Comparison of ENCODE assay signal across 9 mouse cellular contexts in genomic region chr11:105312972-105313632, GRCm38 (mm10). TPM values are rescaled to one million over a fixed set of nuclear protein-coding genes. Genes with fewer than 3 reads are reported as not detected.
A peak's percentile ranks its signal among the peaks of the same experiment; 100 is the strongest.
DNase-seq lines count a peak whose midpoint lies in the region; ATAC-seq lines count a peak whose summit lies in the region.
"Had no signal": no experiment of that assay in that cellular context is flagged by ENCODE, and none has a peak within 500 bp of the region (broad histone marks: within the 10 kb centered on the region; RNA-seq: fewer than 3 reads in every experiment).

No protein-coding gene starts in this region.

- 0 out of 2 replicates have a peak overlapping the region, but pooled peaks have one; percentile 24 for H3K4me2 ChIP-seq in embryonic facial prominence, embryonic 12.5 days (replicated peaks)
- peak overlapping the region; percentile 18 for H3K4me2 ChIP-seq in heart, embryonic 13.5 days
- H3K4me2 ChIP-seq in kidney, embryonic 16.5 days (replicated peaks; ENCODE audit: low read depth, low read length): no peak overlapping the region
- no peak overlapping the region for H3K4me2 ChIP-seq in midbrain, embryonic 12.5 days (replicated peaks)
- H3K4me2 ChIP-seq: liver, embryonic 15.5 days had no signal

- 0 out of 2 replicates have a peak overlapping the region, but pooled peaks have one; percentile 6 for H3K9ac ChIP-seq in embryonic facial prominence, embryonic 12.5 days
- H3K9ac ChIP-seq in heart, embryonic 13.5 days: peak overlapping the region; percentile 56
- H3K9ac ChIP-seq in kidney, embryonic 16.5 days (replicated peaks; ENCODE audit: low read length): peak overlapping the region; percentile 41; the same call in 1 of the 2 replicates
- H3K9ac ChIP-seq in midbrain, embryonic 12.5 days (replicated peaks): no peak overlapping the region
- H3K9ac ChIP-seq: liver, embryonic 15.5 days had no signal

- peak overlapping the region; percentile 81 for H3K27ac ChIP-seq in embryonic facial prominence, embryonic 12.5 days
- peak overlapping the region; percentile 83 for H3K27ac ChIP-seq in heart, embryonic 13.5 days (replicated peaks)
- peak overlapping the region; percentile 79 for H3K27ac ChIP-seq in kidney, embryonic 16.5 days (ENCODE audit: low read length)
- peak overlapping the region; percentile 43 for H3K27ac ChIP-seq in midbrain, embryonic 12.5 days (replicated peaks)
- H3K27ac ChIP-seq: liver, embryonic 15.5 days had no signal

- peaks cover 52% of the 10 kb centered on the region for H3K4me1 ChIP-seq in embryonic facial prominence, embryonic 12.5 days
- peaks cover 73% of the 10 kb centered on the region for H3K4me1 ChIP-seq in heart, embryonic 13.5 days
- H3K4me1 ChIP-seq in kidney, embryonic 16.5 days (ENCODE audit: insufficient read depth, low read length): peaks cover 40% of the 10 kb centered on the region
- H3K4me1 ChIP-seq in midbrain, embryonic 12.5 days: peaks cover 39% of the 10 kb centered on the region

- peaks cover 9% of the 10 kb centered on the region; the same call in 1 of the 2 replicates for H3K36me3 ChIP-seq in embryonic facial prominence, embryonic 12.5 days
- H3K36me3 ChIP-seq in heart, embryonic 13.5 days: 0 out of 2 replicates have a peak, but pooled peaks cover 2% of the 10 kb centered on the region
- H3K36me3 ChIP-seq in kidney, embryonic 16.5 days (ENCODE audit: insufficient read depth, low read length): no peaks in the 10 kb centered on the region
- H3K36me3 ChIP-seq in midbrain, embryonic 12.5 days: no peaks in the 10 kb centered on the region
- H3K36me3 ChIP-seq: liver, embryonic 15.5 days had no signal

- DNase-seq in adipocyte (ENCODE audit: low spot score): peak; percentile 75
- no peak for DNase-seq in spleen, postnatal 4 days (ENCODE audit: low spot score in 2 of 2)
- no peak for DNase-seq in layer of hippocampus, postnatal 10 days (ENCODE audit: low spot score in 2 of 2)

- H3K27me3 ChIP-seq in embryonic facial prominence, embryonic 12.5 days: no peaks in the 10 kb centered on the region
- H3K27me3 ChIP-seq in heart, embryonic 13.5 days (replicated peaks): no peaks in the 10 kb centered on the region
- H3K27me3 ChIP-seq in kidney, embryonic 16.5 days (ENCODE audit: insufficient read depth, low read length): no peaks in the 10 kb centered on the region
- no peaks in the 10 kb centered on the region for H3K27me3 ChIP-seq in midbrain, embryonic 12.5 days
- H3K27me3 ChIP-seq: liver, embryonic 15.5 days had no signal

- 17% methylated on average over 10 of the region's 10 CpGs for WGBS in embryonic facial prominence, embryonic 12.5 days
- WGBS in heart, embryonic 13.5 days: 10% methylated on average over 10 of the region's 10 CpGs
- 18% methylated on average over 10 of the region's 10 CpGs for WGBS in kidney, embryonic 16.5 days
- WGBS in midbrain, embryonic 12.5 days: 38% methylated on average over 10 of the region's 10 CpGs

- ATAC-seq in embryonic facial prominence, embryonic 12.5 days (ENCODE audit: insufficient number of reproducible peaks, insufficient read depth, low FRiP score, low TSS enrichment): peak; percentile 42; the same call in 1 of the 2 replicates
- ATAC-seq in heart, embryonic 13.5 days (ENCODE audit: extremely low read depth, insufficient number of reproducible peaks, low FRiP score, low TSS enrichment): no peak
- ATAC-seq in kidney, embryonic 16.5 days (ENCODE audit: low FRiP score, low TSS enrichment): peak; percentile 75
- ATAC-seq in midbrain, embryonic 12.5 days (ENCODE audit: low FRiP score, low read depth): peak; percentile 50; the same call in 1 of the 2 replicates
- ATAC-seq in megakaryocyte progenitor cell, adult 5-6 weeks (replicated peaks; ENCODE audit: poor library complexity): no peak

- no peak overlapping the region for H3K4me3 ChIP-seq in embryonic facial prominence, embryonic 12.5 days
- no peak overlapping the region for H3K4me3 ChIP-seq in heart, embryonic 13.5 days
- no peak overlapping the region for H3K4me3 ChIP-seq in kidney, embryonic 16.5 days (ENCODE audit: low read length)
- H3K4me3 ChIP-seq in midbrain, embryonic 12.5 days: no peak overlapping the region
- H3K4me3 ChIP-seq: liver, embryonic 15.5 days had no signal

- H3K9me3 ChIP-seq in embryonic facial prominence, embryonic 12.5 days: no peaks in the 10 kb centered on the region
- no peaks in the 10 kb centered on the region for H3K9me3 ChIP-seq in heart, embryonic 13.5 days
- no peaks in the 10 kb centered on the region for H3K9me3 ChIP-seq in kidney, embryonic 16.5 days (ENCODE audit: low read length)
- no peaks in the 10 kb centered on the region for H3K9me3 ChIP-seq in midbrain, embryonic 12.5 days
- H3K9me3 ChIP-seq: liver, embryonic 15.5 days had no signal

RNA-seq across cellular contexts. Expression of gene Mrc2, which starts 20.7 kb away (rescaled TPM):
- 35.3 and 38.5 TPM in 2 replicates for polyA plus RNA-seq in embryonic facial prominence, embryonic 12.5 days (2016; fragmentation: Nextera tagmentation; extraction: Ambion mirVana)
- polyA plus RNA-seq in heart, embryonic 13.5 days (2015; fragmentation: Nextera tagmentation; extraction: Ambion mirVana): 8.6 and 9.8 TPM in 2 replicates
- 20.3 and 21.3 TPM in 2 replicates for polyA plus RNA-seq in kidney, embryonic 16.5 days (2015; fragmentation: Nextera tagmentation; extraction: Ambion mirVana)
- polyA plus RNA-seq in midbrain, embryonic 12.5 days (2016; fragmentation: Nextera tagmentation; extraction: Ambion mirVana): 15.1 and 18.7 TPM in 2 replicates
- total RNA-seq in megakaryocyte progenitor cell, adult 5-6 weeks (2015): not detected in 2 replicates
- 0.41 TPM in 1 of 2 replicates, not detected in the other for total RNA-seq in megakaryocyte progenitor cell, adult 5-6 weeks (2017)
- 1 to 10 TPM; 8.9 to 9.3 TPM for total RNA-seq in layer of hippocampus, postnatal 10 days (2021)

Comparison
In these comparisons a context has a peak if more than half of its experiments do, and no peak if none do; other contexts are left out.
1. ATAC-seq: peak in embryonic facial prominence, embryonic 12.5 days (single experiment), kidney, embryonic 16.5 days (single experiment) and midbrain, embryonic 12.5 days (single experiment); none in heart, embryonic 13.5 days (single experiment) and megakaryocyte progenitor cell, adult 5-6 weeks (single experiment).
2. H3K4me2 ChIP-seq: peak in embryonic facial prominence, embryonic 12.5 days (single experiment) and heart, embryonic 13.5 days (single experiment); none in kidney, embryonic 16.5 days (single experiment) and midbrain, embryonic 12.5 days (single experiment).
3. Peak in every context shown above with its lines, with median percentiles within 50 percentile points of each other: H3K27ac ChIP-seq.